Mouse (Mus musculus): Measurements from ENCODE around the gene Olfr912.

Gene Olfr912

DNA sequence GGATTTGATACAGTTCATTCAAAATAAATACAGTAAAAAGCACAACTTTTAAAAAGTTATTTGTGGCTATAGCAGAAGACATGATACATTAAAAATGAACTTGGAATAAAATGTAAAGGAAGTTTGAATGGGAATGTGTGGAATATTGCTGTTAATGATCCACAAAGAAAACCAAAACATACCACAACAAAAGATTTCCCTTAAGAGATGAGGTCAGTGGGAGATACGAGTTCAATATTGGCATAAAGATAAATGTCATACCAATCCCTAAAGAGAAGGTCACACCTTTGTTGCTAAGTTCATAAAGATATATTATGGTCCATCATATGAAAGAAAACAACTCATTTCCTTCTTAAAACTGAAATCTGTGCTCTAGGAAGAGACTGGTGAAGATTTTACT is at the start of gene Olfr912:
Gene Olfr912 (plus strand): TSS at position 301 of the 400 bp plus-strand sequence.
- DNase-seq: no peak

DNA sequence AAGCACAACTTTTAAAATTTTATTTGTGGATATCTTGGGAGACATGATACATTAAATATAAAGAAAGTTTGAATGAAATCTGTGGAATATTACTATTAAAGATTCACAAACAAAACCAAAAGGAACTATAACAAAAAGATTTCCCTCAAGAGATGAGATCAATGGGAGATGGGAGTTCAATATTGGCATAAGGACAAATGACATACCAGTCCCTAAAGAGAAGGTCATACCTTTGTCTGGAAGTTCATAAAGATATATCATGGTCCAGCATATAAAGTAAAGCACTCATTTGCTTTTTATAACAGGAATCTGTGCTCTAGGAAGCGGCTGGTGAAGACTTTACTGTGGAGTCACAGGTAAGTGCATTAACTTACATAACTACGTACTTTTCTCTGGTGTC is 42.4 kb upstream of the Olfr912 start, which contains the start of gene Olfr910:
Gene Olfr910 (plus strand): TSS at position 301 of the 400 bp plus-strand sequence.
- no peak for DNase-seq

DNA sequence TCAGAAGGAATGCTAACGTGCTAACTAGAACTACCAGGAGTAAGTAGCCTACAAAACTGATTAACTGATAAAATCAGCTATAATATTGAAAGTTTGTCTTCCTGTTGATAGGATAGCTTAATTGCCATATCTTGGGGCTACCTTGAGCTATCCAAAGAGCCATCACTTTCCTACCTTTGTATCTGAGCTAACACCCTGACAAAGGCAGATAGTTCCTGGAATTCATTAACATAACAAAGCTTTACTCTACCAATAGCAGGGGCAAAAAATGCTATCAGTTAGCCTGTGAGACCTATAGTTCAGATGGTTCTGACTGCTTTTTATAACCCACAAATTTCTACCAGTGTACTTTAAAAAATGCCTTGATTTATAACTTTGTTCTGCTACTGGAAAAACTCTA is 11.1 kb downstream of the Olfr912 start:
- DNase-seq: no peak

DNA sequence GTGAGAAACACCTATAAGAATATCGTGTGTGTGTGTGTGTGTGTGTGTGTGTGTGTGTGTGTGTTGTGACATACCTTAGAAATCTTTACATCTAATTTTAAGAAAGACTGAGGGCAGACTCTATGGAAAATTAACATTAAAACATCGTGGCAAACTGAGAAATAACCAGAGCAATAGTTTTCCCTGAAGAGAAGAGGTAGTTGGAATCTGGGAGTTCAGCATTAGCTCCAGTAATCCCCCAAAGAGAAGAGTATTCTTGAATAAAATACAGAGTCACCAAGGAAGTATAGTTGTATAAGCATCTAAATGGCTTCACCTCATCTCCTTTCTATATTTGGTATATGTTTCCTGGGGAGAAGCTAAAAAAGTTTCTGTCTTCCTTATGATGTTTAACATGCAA is 12.5 kb downstream of the Olfr912 start, which contains the start of gene Olfr913:
Gene Olfr913 (plus strand): TSS at position 301 of the 400 bp plus-strand sequence.
- no peak for DNase-seq

DNA sequence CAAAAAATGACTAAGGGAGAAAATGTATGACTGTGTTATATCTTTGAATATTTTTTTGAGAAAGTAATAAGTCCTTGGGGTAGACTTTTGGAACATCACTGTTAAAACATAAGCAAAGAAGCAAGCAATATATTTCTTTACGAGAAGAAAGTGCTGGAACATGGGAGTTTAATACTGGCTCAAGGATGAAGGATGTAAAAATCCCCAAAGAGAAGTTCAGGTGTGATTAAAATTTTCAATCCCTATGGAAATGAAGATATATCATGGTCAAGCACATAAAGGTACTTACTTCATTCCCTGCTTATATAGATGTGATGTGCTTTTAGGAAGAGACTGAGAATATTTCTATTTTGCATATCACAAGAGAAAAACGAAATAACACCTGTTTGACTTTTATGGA is 24.8 kb downstream of the Olfr912 start, which contains the start of gene Olfr914:
Gene Olfr914 (plus strand): TSS at position 301 of the 400 bp plus-strand sequence.
- no peak for DNase-seq

DNA sequence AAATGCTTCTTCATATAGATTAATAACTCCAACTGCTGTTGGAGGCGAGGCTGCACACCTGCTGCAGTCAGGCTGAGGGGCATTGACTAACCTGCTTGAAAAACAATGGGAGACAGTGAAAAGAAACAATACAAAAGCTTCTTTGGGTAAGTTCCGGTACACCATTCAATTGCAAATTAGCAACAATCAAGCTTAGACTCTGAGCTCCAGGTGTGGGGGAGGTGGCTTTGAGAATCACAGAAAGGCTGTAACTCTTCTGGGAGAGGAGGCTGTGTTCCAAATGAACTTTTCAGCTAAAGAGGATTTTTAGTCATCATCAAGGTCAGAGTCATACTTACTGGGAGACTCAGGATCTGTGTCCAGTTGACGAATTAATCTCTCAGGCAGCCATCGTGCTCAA is 52.4 kb downstream of the Olfr912 start:
- DNase-seq: no peak

Measured in cerebellum, adult 11 months (tissue).